Mouse (Mus musculus): Measurements from ENCODE around the gene Setd1a. TPM values are rescaled to one million over a fixed set of nuclear protein-coding genes. Genes with fewer than 3 reads are reported as not detected.
"Not testable (repeated sequence)": the region's sequence is repeated elsewhere in the genome, so short reads cannot be mapped to it uniquely, and the experiment has no call there.

Gene Setd1a
- polyA plus RNA-seq, 1 experiment from 2014 or later = 12.1 TPM

- Histone ChIP-seq H3K9me3 (replicated peaks) (no peaks in the 10 kb centered on the region), H3K4me2 (peak overlapping the region; percentile 6; the same call in 1 of the 2 replicates), H3K36me3 (peaks cover 49% of the 10 kb centered on the region), H3K4me1 (replicated peaks) (peaks cover 24% of the 10 kb centered on the region), H3K9ac (no peak overlapping the region), H3K4me3 (no peak overlapping the region), H3K27ac (ENCODE audit: poor library complexity, severe bottlenecking) (no peak overlapping the region), H3K27me3 (replicated peaks) (peaks cover 3% of the 10 kb centered on the region; the same call in 1 of the 2 replicates)
- no peak for ATAC-seq (ENCODE audit: insufficient number of reproducible peaks, low FRiP score)
- 91% methylated on average over 19 of the region's 19 CpGs for WGBS
These were observed 8.7 kb upstream of the Setd1a start for GRCm38 (mm10) chr7:127767671-127768345.

GRCm38 (mm10) chr7:127768346-127768996 lies 8.0 kb upstream of the Setd1a start:
- 58% methylated on average over 13 of the region's 13 CpGs for WGBS
- Histone ChIP-seq H3K27ac (ENCODE audit: poor library complexity, severe bottlenecking) (no peak overlapping the region), H3K4me2 (peak overlapping the region; percentile 94; the same call in 1 of the 2 replicates), H3K4me1 (replicated peaks) (peaks cover 24% of the 10 kb centered on the region), H3K36me3 (peaks cover 44% of the 10 kb centered on the region), H3K27me3 (replicated peaks) (peaks cover 3% of the 10 kb centered on the region; the same call in 1 of the 2 replicates), H3K9ac (no peak overlapping the region), H3K9me3 (replicated peaks) (no peaks in the 10 kb centered on the region), H3K4me3 (no peak overlapping the region)
- no peak for ATAC-seq (ENCODE audit: insufficient number of reproducible peaks, low FRiP score)

- WGBS = 2% methylated on average over 16 of the region's 16 CpGs
- H3K9me3 ChIP-seq (replicated peaks) = no peaks in the 10 kb centered on the region
- H3K9ac ChIP-seq = peak overlapping the region; percentile 88
These were observed 7.4 kb upstream of the Setd1a start for GRCm38 (mm10) chr7:127768997-127769593.

GRCm38 (mm10) chr7:127769651-127770038 lies 6.8 kb upstream of the Setd1a start, which contains the start of gene Orai3:
Orai3 (plus strand) TSS chr7:127769815.
- WGBS = under 1% methylated on average over 24 of the region's 24 CpGs

More at GRCm38 (mm10) chr7:127768997-127769593, 7.4 kb upstream of the Setd1a start:
- ATAC-seq (ENCODE audit: insufficient number of reproducible peaks, low FRiP score) = peak; percentile 83
- H3K4me1 ChIP-seq (replicated peaks) = peaks cover 24% of the 10 kb centered on the region
- peak overlapping the region; percentile 94 for H3K4me2 ChIP-seq
- peak overlapping the region; percentile 82 for H3K27ac ChIP-seq (ENCODE audit: poor library complexity, severe bottlenecking)
- H3K4me3 ChIP-seq = peak overlapping the region; percentile 75
- peaks cover 38% of the 10 kb centered on the region for H3K36me3 ChIP-seq
- peaks cover 3% of the 10 kb centered on the region; the same call in 1 of the 2 replicates for H3K27me3 ChIP-seq (replicated peaks)

GRCm38 (mm10) chr7:127770039-127770905 lies 6.2 kb upstream of the Setd1a start:
- Histone ChIP-seq H3K4me1 (replicated peaks) (peaks cover 24% of the 10 kb centered on the region), H3K27me3 (replicated peaks) (peaks cover 3% of the 10 kb centered on the region; the same call in 1 of the 2 replicates), H3K9me3 (replicated peaks) (no peaks in the 10 kb centered on the region), H3K4me2 (peak overlapping the region; percentile 94), H3K27ac (ENCODE audit: poor library complexity, severe bottlenecking) (peak overlapping the region; percentile 82), H3K36me3 (peaks cover 28% of the 10 kb centered on the region), H3K9ac (peak overlapping the region; percentile 88), H3K4me3 (peak overlapping the region; percentile 75)
- 2% methylated on average over 27 of the region's 27 CpGs for WGBS
- peak; percentile 52 for ATAC-seq (ENCODE audit: insufficient number of reproducible peaks, low FRiP score)

More at GRCm38 (mm10) chr7:127769651-127770038, 6.8 kb upstream of the Setd1a start, which contains the start of gene Orai3:
- H3K9ac ChIP-seq = peak within 1 kb of the TSS; percentile 88
- peaks cover 24% of the 10 kb centered on the region for H3K4me1 ChIP-seq (replicated peaks)
- peak; percentile 88 for ATAC-seq (ENCODE audit: insufficient number of reproducible peaks, low FRiP score)
- H3K9me3 ChIP-seq (replicated peaks) = no peaks in the 10 kb centered on the region
- H3K4me2 ChIP-seq = peak within 1 kb of the TSS; percentile 94
- H3K36me3 ChIP-seq = peaks cover 34% of the 10 kb centered on the region
- peak within 1 kb of the TSS; percentile 82 for H3K27ac ChIP-seq (ENCODE audit: poor library complexity, severe bottlenecking)
- H3K4me3 ChIP-seq = peak within 1 kb of the TSS; percentile 75
- peaks cover 3% of the 10 kb centered on the region; the same call in 1 of the 2 replicates for H3K27me3 ChIP-seq (replicated peaks)

- H3K4me3 ChIP-seq = peak overlapping the region; percentile 75; the same call in 1 of the 2 replicates
These were observed 5.2 kb upstream of the Setd1a start for GRCm38 (mm10) chr7:127771262-127771661.

GRCm38 (mm10) chr7:127772080-127772479 lies 4.4 kb upstream of the Setd1a start:
- no peak for ATAC-seq (ENCODE audit: insufficient number of reproducible peaks, low FRiP score)
- Histone ChIP-seq H3K36me3 (peaks cover 13% of the 10 kb centered on the region), H3K4me3 (no peak overlapping the region), H3K4me2 (no peak overlapping the region), H3K9ac (no peak overlapping the region), H3K4me1 (replicated peaks) (peaks cover 26% of the 10 kb centered on the region), H3K9me3 (replicated peaks) (no peaks in the 10 kb centered on the region), H3K27ac (ENCODE audit: poor library complexity, severe bottlenecking) (no peak overlapping the region), H3K27me3 (replicated peaks) (peaks cover 3% of the 10 kb centered on the region; the same call in 1 of the 2 replicates)
- 68% methylated on average over 3 of the region's 3 CpGs for WGBS

More at GRCm38 (mm10) chr7:127771262-127771661, 5.2 kb upstream of the Setd1a start:
- no peak overlapping the region for H3K27ac ChIP-seq (ENCODE audit: poor library complexity, severe bottlenecking)
- H3K4me2 ChIP-seq = peak overlapping the region; percentile 94
- ATAC-seq (ENCODE audit: insufficient number of reproducible peaks, low FRiP score) = no peak
- H3K4me1 ChIP-seq (replicated peaks) = peaks cover 26% of the 10 kb centered on the region
- H3K36me3 ChIP-seq = peaks cover 21% of the 10 kb centered on the region
- H3K9ac ChIP-seq = peak overlapping the region; percentile 88; the same call in 1 of the 2 replicates
- no peaks in the 10 kb centered on the region for H3K9me3 ChIP-seq (replicated peaks)
- WGBS = 69% methylated on average over 5 of the region's 5 CpGs
- peaks cover 3% of the 10 kb centered on the region; the same call in 1 of the 2 replicates for H3K27me3 ChIP-seq (replicated peaks)

- ATAC-seq (ENCODE audit: insufficient number of reproducible peaks, low FRiP score) = no peak
- Histone ChIP-seq H3K9me3 (replicated peaks) (no peaks in the 10 kb centered on the region), H3K36me3 (peaks cover 8% of the 10 kb centered on the region), H3K9ac (no peak overlapping the region), H3K4me2 (no peak overlapping the region), H3K27me3 (replicated peaks) (peaks cover 3% of the 10 kb centered on the region; the same call in 1 of the 2 replicates), H3K27ac (ENCODE audit: poor library complexity, severe bottlenecking) (no peak overlapping the region), H3K4me3 (no peak overlapping the region), H3K4me1 (replicated peaks) (peaks cover 26% of the 10 kb centered on the region)
- 86% methylated on average over 1 of the region's 1 CpGs for WGBS
These were observed 3.9 kb upstream of the Setd1a start for GRCm38 (mm10) chr7:127772557-127772956.

- Histone ChIP-seq H3K4me3 (no peak overlapping the region), H3K36me3 (peaks cover 6% of the 10 kb centered on the region), H3K4me2 (no peak overlapping the region), H3K4me1 (replicated peaks) (peaks cover 36% of the 10 kb centered on the region), H3K9ac (no peak overlapping the region), H3K27me3 (replicated peaks) (peaks cover 3% of the 10 kb centered on the region; the same call in 1 of the 2 replicates), H3K9me3 (replicated peaks) (no peaks in the 10 kb centered on the region), H3K27ac (ENCODE audit: poor library complexity, severe bottlenecking) (no peak overlapping the region)
- WGBS = 42% methylated on average over 9 of the region's 9 CpGs
- no peak for ATAC-seq (ENCODE audit: insufficient number of reproducible peaks, low FRiP score)
These were observed 2.6 kb upstream of the Setd1a start for GRCm38 (mm10) chr7:127773664-127774384.

GRCm38 (mm10) chr7:127775837-127776236 lies 633 bp upstream of the Setd1a start:
- ATAC-seq (ENCODE audit: insufficient number of reproducible peaks, low FRiP score); H3K27me3 ChIP-seq (replicated peaks); H3K9me3 ChIP-seq (replicated peaks): not testable (repeated sequence)
- Histone ChIP-seq H3K4me3 (peak overlapping the region; percentile 99), H3K27ac (ENCODE audit: poor library complexity, severe bottlenecking) (peak overlapping the region; percentile 99; the same call in 1 of the 2 replicates), H3K4me1 (replicated peaks) (peaks cover 18% of the 10 kb centered on the region), H3K36me3 (peaks cover 26% of the 10 kb centered on the region), H3K4me2 (peak overlapping the region; percentile 94), H3K9ac (peak overlapping the region; percentile 96)
- 70% methylated on average over 7 of the region's 7 CpGs for WGBS

Data from heart, embryonic 12.5 days (tissue).